Mouse (Mus musculus) hematopoietic stem cell, adult 5-6 weeks (primary cell): ENCODE data around the gene Gpbp1l1. TPM values are rescaled to one million over a fixed set of nuclear protein-coding genes. Genes with fewer than 3 reads are reported as not detected.
A peak's percentile ranks its signal among the peaks of the same experiment; 100 is the strongest.

ENCODE experiments used
- ATAC-seq, 2 experiments: fragments of 125-278 bp in 1 of 2; replicated peaks in 1 of 2; 2 replicates each; pipeline ENCODE4 v1.8.0; 2016 to 2017; ENCODE audit warnings: inconsistent platforms in 2 of 2, mild to moderate bottlenecking in 2 of 2, moderate number of reproducible peaks in 2 of 2, low read depth in 1 of 2, moderate TSS enrichment in 1 of 2; ENCODE audit not compliant: low FRiP score in 2 of 2, poor library complexity in 2 of 2, severe bottlenecking in 2 of 2, insufficient read depth in 1 of 2, low TSS enrichment in 1 of 2
- total RNA-seq: library from RNA; stranded (forward); fragments of 172-1452, 232-1000 nt; gene quantifications from 2 replicates; pipeline ENCODE4 v1.2.3, GENCODE M21; 2017

Gene Gpbp1l1
- total RNA-seq, 1 experiment from 2014 or later, result 203 TPM

DNA sequence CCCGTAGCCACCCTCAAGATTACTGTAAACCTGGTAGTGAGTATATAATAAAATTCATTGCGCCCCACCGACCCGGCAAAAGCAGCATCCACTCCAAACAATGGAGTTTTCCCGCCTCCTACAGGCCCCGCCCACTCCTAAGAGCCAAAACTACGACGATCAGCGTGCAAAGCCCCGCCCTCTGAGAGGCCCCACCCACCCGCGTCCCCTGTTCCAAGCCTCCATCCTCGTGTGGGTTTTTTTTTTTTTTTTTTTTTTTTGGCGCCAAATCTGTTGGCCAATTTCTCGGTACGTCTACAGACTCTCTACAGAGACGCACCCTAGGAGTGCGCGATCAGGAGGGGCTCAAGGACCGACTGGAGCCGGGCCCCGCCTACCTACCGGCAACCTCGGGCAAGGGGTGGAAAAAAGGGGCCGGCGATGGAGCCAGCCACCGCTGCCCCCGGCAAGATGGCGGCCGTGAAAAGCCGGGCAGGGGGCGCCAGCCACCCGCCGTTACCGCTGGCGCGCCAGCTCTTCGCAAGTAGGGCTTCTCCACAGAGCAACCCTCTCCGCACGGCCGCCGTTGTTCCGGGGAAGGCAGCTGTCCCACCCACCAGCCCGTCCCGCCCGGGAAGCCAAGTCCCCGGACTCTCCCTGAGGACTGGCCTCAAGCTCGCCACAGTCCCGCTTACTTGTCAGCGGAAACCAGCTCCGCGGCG is 69.3 kb downstream of the Gpbp1l1 start:
- peak; percentile 57 to 79 for ATAC-seq

DNA sequence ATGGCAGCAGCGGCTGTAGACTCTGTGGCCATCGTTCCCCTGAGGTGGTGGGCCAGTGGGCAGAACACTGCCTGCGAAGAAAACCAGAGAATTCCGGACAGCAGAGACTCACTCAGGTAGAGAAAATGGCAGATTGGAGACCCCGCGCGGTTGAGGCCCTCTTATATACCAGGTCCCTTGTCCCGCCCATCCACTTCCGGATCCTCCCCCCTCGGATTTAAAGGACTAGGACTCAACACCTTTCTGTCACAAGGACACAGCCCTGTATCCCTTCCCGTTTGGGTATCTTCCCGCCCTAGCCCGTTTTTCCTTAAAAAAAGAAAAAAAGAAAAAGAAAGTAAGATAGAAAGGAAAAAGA is 69.9 kb downstream of the Gpbp1l1 start:
- ATAC-seq, result peak; percentile 57 to 82

DNA sequence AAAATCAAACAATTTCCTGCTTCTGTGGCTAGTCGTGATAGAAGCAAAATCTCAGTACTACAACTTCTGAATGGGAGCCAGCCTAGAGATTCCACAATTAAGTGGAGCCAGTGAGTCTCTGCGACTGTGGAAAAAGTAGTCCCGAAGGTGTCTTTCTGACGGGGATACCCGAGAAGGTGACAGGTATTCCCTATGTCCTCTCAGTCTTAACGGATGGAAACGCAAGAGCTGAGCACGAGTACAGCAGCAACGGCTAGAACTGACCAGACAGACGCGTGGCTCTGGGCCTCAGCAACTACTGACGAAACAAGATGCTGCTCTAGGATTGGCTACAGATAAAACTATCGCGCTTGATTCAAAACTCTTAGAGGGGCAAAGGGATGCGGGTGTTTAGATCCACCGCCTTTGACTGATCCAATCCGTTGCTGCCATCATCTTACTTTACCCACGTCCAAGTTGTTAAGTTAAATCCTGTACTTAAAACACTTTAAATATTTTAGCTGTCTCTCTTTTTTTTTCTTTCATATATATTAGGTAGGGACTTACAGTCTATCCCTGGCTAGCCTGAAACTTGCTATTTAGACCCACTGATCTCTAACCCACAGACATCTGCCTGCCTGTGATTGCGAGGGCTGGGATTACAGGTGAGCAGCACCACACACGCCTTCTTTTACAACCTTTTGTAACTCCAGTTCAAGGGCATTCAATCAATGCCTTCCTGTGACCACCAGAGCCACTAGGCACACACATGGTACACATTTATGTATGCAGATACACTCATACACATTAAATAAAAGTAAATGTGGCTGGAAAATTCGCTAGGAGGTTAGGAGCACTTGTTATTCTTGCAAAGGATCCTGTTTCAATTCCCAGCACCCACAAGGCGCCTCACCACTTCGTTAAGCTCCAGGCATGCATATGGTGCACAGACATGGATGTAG is 70.5 kb downstream of the Gpbp1l1 start, which contains the start of gene Nasp:
Nasp (minus strand) TSS at position 220 of the 941 bp plus-strand sequence.
- peak; percentile 85 to 92 for ATAC-seq

DNA sequence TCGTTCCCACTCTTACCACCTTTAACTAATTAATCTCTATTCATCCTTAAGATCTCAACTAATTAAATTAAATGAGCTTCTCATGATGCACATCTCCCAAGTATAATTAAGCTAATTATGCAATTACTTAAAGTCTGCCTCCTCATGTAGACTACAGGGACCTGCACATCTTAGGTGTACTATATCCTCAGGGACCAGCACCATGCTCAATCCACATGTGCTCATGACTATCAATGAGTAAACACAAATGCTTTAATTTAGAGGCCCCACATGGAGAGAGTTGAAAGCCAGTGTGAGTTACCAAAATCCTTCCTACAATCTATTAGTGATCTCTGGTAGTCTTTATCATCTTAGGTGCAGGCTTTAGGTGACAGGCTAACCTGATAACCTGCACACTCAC is 77.7 kb downstream of the Gpbp1l1 start:
- ATAC-seq, result no peak

DNA sequence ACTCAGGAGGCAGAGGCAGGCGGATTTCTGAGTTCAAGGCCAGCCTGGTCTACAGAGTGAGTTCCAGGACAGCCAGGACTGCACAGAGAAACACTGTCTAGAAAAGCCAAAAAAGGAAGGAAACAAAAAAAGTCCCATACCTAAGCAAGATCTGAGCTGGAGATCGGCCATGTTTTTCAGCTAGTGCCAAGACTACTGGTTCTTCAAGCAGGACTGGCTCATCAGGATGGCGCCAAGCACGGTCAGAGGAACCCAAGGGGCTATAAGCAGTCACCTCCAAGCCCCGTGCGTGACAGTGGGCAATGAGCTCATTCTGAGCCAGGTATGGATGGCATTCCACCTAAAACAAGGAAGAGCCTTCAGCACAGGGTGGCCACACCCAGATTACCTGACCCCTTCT is 81.4 kb downstream of the Gpbp1l1 start:
- ATAC-seq, result no peak

DNA sequence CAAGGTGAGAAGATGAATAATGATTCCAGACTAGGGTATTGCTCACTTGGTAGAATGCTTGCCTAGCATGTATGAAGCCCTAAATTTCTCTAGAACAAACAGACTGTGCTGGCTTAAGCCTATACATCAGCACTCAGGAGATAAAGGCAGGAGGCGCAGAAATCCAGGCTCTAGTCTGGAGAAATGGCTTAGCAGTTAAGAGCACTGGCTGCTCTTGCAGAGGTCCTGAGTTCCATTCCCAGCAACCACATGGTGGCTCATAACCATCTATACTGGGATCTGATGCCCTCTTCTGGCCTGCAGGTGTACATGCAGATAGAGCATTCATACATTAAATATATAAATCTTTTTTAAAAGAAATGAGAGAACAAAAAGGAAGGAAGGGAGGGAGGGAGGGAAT is 84.6 kb downstream of the Gpbp1l1 start:
- ATAC-seq, result no peak

Other genes starting within 250 kb of the Gpbp1l1 start
- 11.8 and 12.6 TPM in 2 replicates for gene Mast2, start 93.5 kb upstream of the Gpbp1l1 start, total RNA-seq
- gene Ipp, start 50.1 kb upstream of the Gpbp1l1 start, total RNA-seq, result 19.1 and 31.5 TPM in 2 replicates
- gene Tmem69, start 1.7 kb upstream of the Gpbp1l1 start, total RNA-seq, result 12.4 and 12.6 TPM in 2 replicates
- 4.6 and 7.3 TPM in 2 replicates for gene Ccdc17, start 39.0 kb downstream of the Gpbp1l1 start, total RNA-seq
- gene Nasp, start 70.3 kb downstream of the Gpbp1l1 start, total RNA-seq, result 291 and 379 TPM in 2 replicates
- gene Akr1a1, start 94.0 kb downstream of the Gpbp1l1 start, total RNA-seq, result 341 and 616 TPM in 2 replicates
- 221 and 249 TPM in 2 replicates for gene Prdx1, start 127.9 kb downstream of the Gpbp1l1 start, total RNA-seq
- 17.8 and 26.2 TPM in 2 replicates for gene Mmachc, start 150.7 kb downstream of the Gpbp1l1 start, total RNA-seq
- gene Ccdc163, start 150.9 kb downstream of the Gpbp1l1 start, total RNA-seq, result 19.8 and 27.4 TPM in 2 replicates
- 6.1 and 6.9 TPM in 2 replicates for gene Tesk2, start 163.3 kb downstream of the Gpbp1l1 start, total RNA-seq
- 35.8 and 38.5 TPM in 2 replicates for gene Toe1, start 250.0 kb downstream of the Gpbp1l1 start, total RNA-seq